Mouse (Mus musculus) ES-E14 (cell line): ENCODE measurements at regions not wholly inside any gene's neighbourhood (a gene's known extent, or its start where the extent isn't known, plus 50 kb on each side); places are given as distances from the start of the nearest gene placed in this dataset.

Source experiments
- DNase-seq: peaks from one replicate; pipeline ENCODE4 v3.0.0-alpha.2; 2013; ENCODE audit warnings: low read depth, low spot score
- H3K27ac ChIP-seq: 2 replicates; pipeline ENCODE4 v1.5.1; 2012; ENCODE audit warnings: low read depth, mild to moderate bottlenecking, low read length, moderate library complexity, mixed read lengths; ENCODE audit not compliant: poor library complexity, insufficient read depth, severe bottlenecking
- H3K36me3 ChIP-seq: 2 replicates; pipeline ENCODE4 v1.6.1; 2012; ENCODE audit warnings: mild to moderate bottlenecking, low read length, moderate library complexity, mixed read lengths; ENCODE audit not compliant: control insufficient read depth, poor library complexity, insufficient read depth, severe bottlenecking
- H3K4me1 ChIP-seq, 2 experiments: fragments of 150-350 bp in 1 of 2; sonication (generic) in 1 of 2; 2 replicates each; pipeline ENCODE4 v1.6.1; 2012; ENCODE audit warnings: low read length in 2 of 2, mild to moderate bottlenecking in 1 of 2, mixed read lengths in 1 of 2; ENCODE audit not compliant: control insufficient read depth in 2 of 2, insufficient read depth in 2 of 2, poor library complexity in 1 of 2
- H3K4me3 ChIP-seq, 2 experiments: fragments of 150-350 bp in 1 of 2; sonication (generic) in 1 of 2; 2 replicates each; pipeline ENCODE4 v1.5.1; 2012; ENCODE audit warnings: low read length in 2 of 2, low read depth in 1 of 2, mild to moderate bottlenecking in 1 of 2, mixed read lengths in 1 of 2; ENCODE audit not compliant: insufficient read depth in 1 of 2, poor library complexity in 1 of 2, severe bottlenecking in 1 of 2
- H3K9ac ChIP-seq: 2 replicates; pipeline ENCODE4 v1.6.1; 2012; ENCODE audit warnings: low read depth, mild to moderate bottlenecking, low read length, mixed read lengths; ENCODE audit not compliant: poor library complexity, insufficient read depth, severe bottlenecking
- H3K9me3 ChIP-seq: fragments of 150-350 bp; sonication (generic); 2 replicates; pipeline ENCODE4 v1.6.1; 2012; ENCODE audit warnings: low read depth, mild to moderate bottlenecking, low read length; ENCODE audit not compliant: control insufficient read depth, insufficient read depth
- CHD2 ChIP-seq: IDR thresholded peaks from 2 replicates; pipeline ENCODE4 v1.6.1; 2014; ENCODE audit warnings: mild to moderate bottlenecking, low read depth, low read length, inconsistent platforms
- HCFC1 ChIP-seq: IDR thresholded peaks from 2 replicates; pipeline ENCODE4 v1.6.1; 2012; ENCODE audit warnings: low read length, inconsistent platforms, borderline replicate concordance; ENCODE audit not compliant: insufficient read depth
- MAFK ChIP-seq: IDR thresholded peaks from 2 replicates; pipeline ENCODE4 v1.6.1; 2014; ENCODE audit warnings: mild to moderate bottlenecking, low read depth, low read length, inconsistent platforms; ENCODE audit not compliant: insufficient read depth
- ZC3H11A ChIP-seq: IDR thresholded peaks from 2 replicates; pipeline ENCODE4 v1.6.1; 2012; ENCODE audit warnings: low read depth, mild to moderate bottlenecking, inconsistent platforms, low read length, borderline replicate concordance
- ZNF384 ChIP-seq: IDR thresholded peaks from 2 replicates; pipeline ENCODE4 v1.6.1; 2012; ENCODE audit warnings: low read depth, low read length, inconsistent platforms
- in situ Hi-C, 2 experiments: fragments of 600-800 bp; cut with MboI; formaldehyde crosslinking; loops; one replicate each; pipeline ENCODE4 v1.15.1; 2025; ENCODE audit warnings: low sequenced_read_pairs in 2 of 2, inconsistent platforms in 1 of 2; ENCODE audit not compliant: unreplicated experiment in 2 of 2

GRCm38 (mm10) chr8:26553691-26554090 lies 423.4 kb upstream of the Zfp703 start:
- Histone ChIP-seq H3K4me3 (no peak overlapping the region), H3K27ac (no peak overlapping the region), H3K36me3 (no peaks in the 10 kb centered on the region; the same call in 1 of the 2 replicates), H3K9ac (no peak overlapping the region), H3K9me3 (no peaks in the 10 kb centered on the region), H3K4me1 (no peaks in the 10 kb centered on the region)
- TF ChIP-seq CHD2 (no peak), ZNF384 (no peak), ZC3H11A (no peak), MAFK (no peak), HCFC1 (no peak)
- DNase-seq: no peak
- in situ Hi-C loops: no loop called here

- no peak overlapping the region for H3K4me3 ChIP-seq
- H3K9ac ChIP-seq: no peak overlapping the region
- no peaks in the 10 kb centered on the region for H3K9me3 ChIP-seq
- no peak overlapping the region for H3K27ac ChIP-seq
- in situ Hi-C loops: no loop called here
- TF ChIP-seq ZNF384: no peak
- TF ChIP-seq ZC3H11A: no peak
- no peak for TF ChIP-seq HCFC1
- TF ChIP-seq CHD2: no peak
- TF ChIP-seq MAFK: no peak
- H3K36me3 ChIP-seq: no peaks in the 10 kb centered on the region; the same call in 1 of the 2 replicates
- H3K4me1 ChIP-seq: no peaks in the 10 kb centered on the region
- DNase-seq: no peak
These were observed 417.9 kb upstream of the Zfp703 start for GRCm38 (mm10) chr8:26559196-26559595.

GRCm38 (mm10) chr8:26563151-26563550 lies 414.0 kb upstream of the Zfp703 start:
- Histone ChIP-seq H3K9ac (no peak overlapping the region), H3K4me3 (no peak overlapping the region), H3K4me1 (no peaks in the 10 kb centered on the region), H3K36me3 (no peaks in the 10 kb centered on the region), H3K9me3 (no peaks in the 10 kb centered on the region), H3K27ac (no peak overlapping the region)
- DNase-seq: no peak
- in situ Hi-C loops: no loop called here
- no peak for TF ChIP-seq HCFC1
- no peak for TF ChIP-seq MAFK
- TF ChIP-seq ZNF384: no peak
- TF ChIP-seq ZC3H11A: no peak
- TF ChIP-seq CHD2: no peak

GRCm38 (mm10) chr8:26564254-26564653 lies 412.9 kb upstream of the Zfp703 start:
- in situ Hi-C loops: no loop called here

GRCm38 (mm10) chr8:26568423-26569060 lies 408.6 kb upstream of the Zfp703 start:
- in situ Hi-C loops: no loop called here
- no peak for DNase-seq

More at GRCm38 (mm10) chr8:26564254-26564653, 412.9 kb upstream of the Zfp703 start:
- no peaks in the 10 kb centered on the region for H3K36me3 ChIP-seq
- H3K4me3 ChIP-seq: no peak overlapping the region
- no peak for DNase-seq
- H3K9ac ChIP-seq: no peak overlapping the region
- TF ChIP-seq MAFK: no peak
- no peak for TF ChIP-seq ZC3H11A
- H3K27ac ChIP-seq: no peak overlapping the region
- H3K9me3 ChIP-seq: no peaks in the 10 kb centered on the region
- no peaks in the 10 kb centered on the region for H3K4me1 ChIP-seq

More at GRCm38 (mm10) chr8:26568423-26569060, 408.6 kb upstream of the Zfp703 start:
- Histone ChIP-seq H3K4me1 (no peaks in the 10 kb centered on the region), H3K9ac (no peak overlapping the region), H3K9me3 (no peaks in the 10 kb centered on the region), H3K36me3 (no peaks in the 10 kb centered on the region), H3K4me3 (no peak overlapping the region), H3K27ac (no peak overlapping the region)
- TF ChIP-seq ZC3H11A: no peak
- no peak for TF ChIP-seq HCFC1
- no peak for TF ChIP-seq MAFK
- no peak for TF ChIP-seq CHD2
- TF ChIP-seq ZNF384: no peak
